Mouse (Mus musculus) E14TG2a.4 (cell line): Measurements from ENCODE around the gene Kcna1.

Source experiments
- H3K27me3 ChIP-seq: 2 replicates; pipeline ENCODE4 v1.6.1; 2014; ENCODE audit warnings: low read length, control low read depth; ENCODE audit not compliant: insufficient read depth
- H3K36me3 ChIP-seq: 2 replicates; pipeline ENCODE4 v1.6.1; 2014; ENCODE audit warnings: low read length, control low read depth; ENCODE audit not compliant: insufficient read depth
- H3K4me1 ChIP-seq: replicated peaks from 2 replicates; pipeline ENCODE4 v1.6.1; 2014; ENCODE audit warnings: low read depth, low read length, control low read depth
- H3K4me3 ChIP-seq: replicated peaks from 2 replicates; pipeline ENCODE4 v1.5.1; 2014; ENCODE audit warnings: mild to moderate bottlenecking, low read length
- H3K9me3 ChIP-seq: 2 replicates; pipeline ENCODE4 v1.6.1; 2014; ENCODE audit warnings: low read length, control low read depth
- CTCF ChIP-seq: conservative IDR thresholded peaks from 2 replicates; pipeline ENCODE4 v1.5.1; 2014; ENCODE audit warnings: low read length
- NANOG ChIP-seq: IDR thresholded peaks from 2 replicates; pipeline ENCODE4 v1.6.1; 2014; ENCODE audit warnings: borderline replicate concordance, low read length, mixed read lengths
- POU5F1 ChIP-seq: IDR thresholded peaks from 2 replicates; pipeline ENCODE4 v1.6.1; 2014; ENCODE audit warnings: low read length, borderline replicate concordance

Kcna1 gene

GRCm38 (mm10) chr6:126646381-126646780, at the start of gene Kcna1:
Kcna1 (minus strand) TSS chr6:126646384.
- Histone ChIP-seq H3K36me3 (no peaks in the 10 kb centered on the region), H3K9me3 (no peaks in the 10 kb centered on the region), H3K4me3 (peak within 1 kb of the TSS; percentile 73), H3K27me3 (peaks cover 92% of the 10 kb centered on the region), H3K4me1 (peaks cover 43% of the 10 kb centered on the region)
- TF ChIP-seq NANOG (no peak), POU5F1 (no peak), CTCF (no peak)

- TF ChIP-seq CTCF (no peak), NANOG (no peak), POU5F1 (no peak)
- Histone ChIP-seq H3K27me3 (peaks cover 4% of the 10 kb centered on the region; the same call in 1 of the 2 replicates), H3K36me3 (no peaks in the 10 kb centered on the region), H3K9me3 (peaks cover 7% of the 10 kb centered on the region; the same call in 1 of the 2 replicates), H3K4me1 (no peaks in the 10 kb centered on the region), H3K4me3 (no peak overlapping the region)
These were observed 40.9 kb upstream of the Kcna1 start for GRCm38 (mm10) chr6:126687120-126687519.

- H3K9me3 ChIP-seq: peaks cover 2% of the 10 kb centered on the region; the same call in 1 of the 2 replicates
These were observed 39.0 kb upstream of the Kcna1 start for GRCm38 (mm10) chr6:126685135-126685534.

GRCm38 (mm10) chr6:126678961-126679360, 32.8 kb upstream of the Kcna1 start:
- Histone ChIP-seq H3K9me3 (no peaks in the 10 kb centered on the region), H3K27me3 (peaks cover 22% of the 10 kb centered on the region), H3K4me3 (no peak overlapping the region), H3K36me3 (no peaks in the 10 kb centered on the region), H3K4me1 (no peaks in the 10 kb centered on the region)
- TF ChIP-seq CTCF: peak; percentile 85
- TF ChIP-seq POU5F1: no peak
- TF ChIP-seq NANOG: no peak

More at GRCm38 (mm10) chr6:126685135-126685534, 39.0 kb upstream of the Kcna1 start:
- Histone ChIP-seq H3K36me3 (no peaks in the 10 kb centered on the region), H3K27me3 (no peaks in the 10 kb centered on the region), H3K4me1 (no peaks in the 10 kb centered on the region), H3K4me3 (no peak overlapping the region)
- TF ChIP-seq POU5F1: no peak

- H3K4me1 ChIP-seq: peaks cover 12% of the 10 kb centered on the region
- TF ChIP-seq CTCF: no peak
- peaks cover 21% of the 10 kb centered on the region for H3K27me3 ChIP-seq
- H3K9me3 ChIP-seq: no peaks in the 10 kb centered on the region
- H3K4me3 ChIP-seq: no peak overlapping the region
- H3K36me3 ChIP-seq: no peaks in the 10 kb centered on the region
These were observed 20.8 kb upstream of the Kcna1 start for GRCm38 (mm10) chr6:126667001-126667400.

GRCm38 (mm10) chr6:126666091-126666490, 19.9 kb upstream of the Kcna1 start:
- no peak for TF ChIP-seq CTCF
- TF ChIP-seq POU5F1: no peak
- TF ChIP-seq NANOG: no peak
- no peak overlapping the region for H3K4me3 ChIP-seq
- no peaks in the 10 kb centered on the region for H3K9me3 ChIP-seq
- peaks cover 25% of the 10 kb centered on the region for H3K27me3 ChIP-seq
- H3K36me3 ChIP-seq: no peaks in the 10 kb centered on the region
- H3K4me1 ChIP-seq: peaks cover 12% of the 10 kb centered on the region

- no peak overlapping the region for H3K4me3 ChIP-seq
- no peaks in the 10 kb centered on the region for H3K9me3 ChIP-seq
- H3K36me3 ChIP-seq: no peaks in the 10 kb centered on the region
- H3K27me3 ChIP-seq: peaks cover 26% of the 10 kb centered on the region
- no peak for TF ChIP-seq NANOG
- TF ChIP-seq POU5F1: no peak
- TF ChIP-seq CTCF: no peak
- H3K4me1 ChIP-seq: peaks cover 9% of the 10 kb centered on the region
These were observed 18.4 kb upstream of the Kcna1 start for GRCm38 (mm10) chr6:126664569-126664968.

- peaks cover 10% of the 10 kb centered on the region; the same call in 1 of the 2 replicates for H3K9me3 ChIP-seq
- TF ChIP-seq CTCF (no peak), POU5F1 (no peak), NANOG (no peak)
- no peaks in the 10 kb centered on the region for H3K4me1 ChIP-seq
- no peaks in the 10 kb centered on the region for H3K36me3 ChIP-seq
- H3K4me3 ChIP-seq: no peak overlapping the region
- H3K27me3 ChIP-seq: peaks cover 24% of the 10 kb centered on the region; the same call in 1 of the 2 replicates
These were observed 11.6 kb upstream of the Kcna1 start for GRCm38 (mm10) chr6:126657646-126658394.

- H3K9me3 ChIP-seq: peaks cover 10% of the 10 kb centered on the region; the same call in 1 of the 2 replicates
- no peaks in the 10 kb centered on the region for H3K4me1 ChIP-seq
- H3K36me3 ChIP-seq: no peaks in the 10 kb centered on the region
- peaks cover 35% of the 10 kb centered on the region for H3K27me3 ChIP-seq
- TF ChIP-seq POU5F1: no peak
- TF ChIP-seq CTCF: no peak
- TF ChIP-seq NANOG: no peak
- H3K4me3 ChIP-seq: no peak overlapping the region
These were observed 7.4 kb upstream of the Kcna1 start for GRCm38 (mm10) chr6:126653561-126653960.
